Mouse (Mus musculus): ENCODE data around the gene Arhgef18.

Arhgef18 gene

DNA sequence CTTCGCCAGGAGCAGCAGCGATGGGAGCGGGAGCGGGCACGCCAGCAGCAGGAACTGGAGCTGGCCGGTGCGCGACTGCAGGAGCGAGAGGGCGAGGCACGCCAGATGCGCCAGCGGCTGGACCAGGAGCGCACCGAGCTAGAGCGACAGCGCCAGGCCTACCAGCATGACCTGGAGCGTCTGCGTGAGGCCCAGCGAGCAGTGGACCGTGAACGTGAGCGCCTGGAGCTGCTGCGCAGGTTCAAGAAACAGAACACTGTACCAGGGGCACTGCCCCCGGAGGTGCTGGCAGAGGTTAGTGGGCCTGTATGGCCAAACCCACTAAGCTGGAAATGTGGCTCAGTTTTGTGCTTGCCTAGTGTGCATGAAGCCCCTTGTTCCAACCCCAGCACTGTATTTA, 59.2 kb downstream of the Arhgef18 start:
- DNase-seq (ENCODE audit: inconsistent ontology term), result no peak

DNA sequence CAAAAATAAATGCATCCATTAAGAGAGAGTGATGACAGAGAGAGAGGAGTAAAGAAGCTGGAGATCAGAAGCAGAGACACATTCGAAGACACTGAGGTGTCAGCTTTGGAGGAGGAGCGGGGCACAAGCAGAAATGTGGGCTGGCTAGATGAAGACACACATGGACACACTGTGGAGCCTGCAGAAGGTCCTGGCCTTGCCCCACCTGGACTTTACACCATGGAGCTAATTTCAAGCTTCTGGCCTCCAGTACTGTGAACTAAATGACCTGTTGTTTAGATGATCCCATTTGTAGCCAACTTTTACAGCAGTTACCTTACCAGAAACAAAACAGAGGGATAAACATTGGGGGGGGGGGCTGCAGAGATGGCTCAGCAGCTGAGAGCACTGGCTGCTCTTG, 70.4 kb downstream of the Arhgef18 start:
- DNase-seq (ENCODE audit: inconsistent ontology term), result no peak

DNA sequence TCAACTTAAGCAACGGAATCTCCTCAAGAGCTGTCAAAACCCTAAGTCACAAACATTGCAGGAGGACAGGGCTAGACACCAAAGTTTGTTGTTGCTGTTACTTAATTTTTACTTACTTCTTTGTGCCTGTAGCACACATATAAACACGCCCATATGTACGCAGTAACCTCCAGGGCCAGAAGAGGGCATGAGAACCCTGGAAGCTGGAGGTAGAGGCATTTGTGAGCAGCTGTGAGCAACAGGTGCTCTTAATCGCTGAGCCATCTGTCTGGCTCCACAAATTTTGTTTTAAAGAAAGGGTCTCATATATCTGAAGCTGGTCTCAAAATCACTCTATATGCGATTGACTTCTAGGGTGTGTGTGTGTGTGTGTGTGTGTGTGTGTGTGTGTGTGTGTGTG, 71.5 kb downstream of the Arhgef18 start:
- peak; percentile 9 for DNase-seq (ENCODE audit: inconsistent ontology term)

DNA sequence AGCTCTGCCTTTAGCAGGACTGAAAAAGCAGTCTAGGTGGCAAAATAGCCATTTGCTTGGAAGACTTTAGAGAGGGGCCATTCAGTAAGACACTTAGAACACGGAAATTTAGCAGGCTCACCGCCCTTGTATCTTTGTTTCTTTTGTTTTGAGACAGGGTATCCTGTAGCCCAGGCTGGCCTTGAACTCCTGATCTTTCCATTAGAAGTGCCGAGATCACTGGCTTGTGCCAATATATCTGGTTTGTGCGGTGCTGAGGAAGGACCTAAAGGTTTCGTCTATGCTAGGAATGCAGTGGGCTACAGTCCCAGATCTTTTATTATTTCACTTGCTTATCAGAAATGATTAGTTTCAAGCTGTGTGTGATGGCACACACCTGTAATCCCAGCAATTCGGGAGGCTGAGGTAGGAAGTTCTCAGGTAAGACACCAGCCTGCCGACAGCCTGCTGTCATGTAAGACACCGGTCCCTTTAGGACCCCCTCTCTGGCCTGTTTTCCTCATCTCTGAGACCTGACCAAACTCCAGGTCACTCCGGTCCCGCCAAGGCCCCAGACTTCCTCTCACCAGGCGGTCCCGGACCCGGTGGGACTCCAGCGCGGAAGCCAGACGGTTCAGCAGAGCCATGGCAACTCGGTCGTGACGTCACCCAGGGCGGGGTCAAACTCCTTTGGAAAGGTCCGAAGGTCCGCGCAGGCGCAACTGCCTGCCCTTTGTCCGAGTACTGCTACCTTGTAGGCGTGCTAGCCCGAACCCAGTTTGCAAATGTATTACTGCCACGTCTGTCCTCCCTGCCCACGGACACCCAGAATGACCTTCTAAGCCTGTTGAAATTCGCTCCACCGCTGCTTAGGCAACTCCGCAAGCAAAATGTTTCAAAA, 74.4 kb downstream of the Arhgef18 start, which contains the start of gene Pex11g:
TSS of gene Pex11g (minus strand) at position 675 of the 880 bp plus-strand sequence.
- peak; percentile 98 for DNase-seq (ENCODE audit: inconsistent ontology term)

DNA sequence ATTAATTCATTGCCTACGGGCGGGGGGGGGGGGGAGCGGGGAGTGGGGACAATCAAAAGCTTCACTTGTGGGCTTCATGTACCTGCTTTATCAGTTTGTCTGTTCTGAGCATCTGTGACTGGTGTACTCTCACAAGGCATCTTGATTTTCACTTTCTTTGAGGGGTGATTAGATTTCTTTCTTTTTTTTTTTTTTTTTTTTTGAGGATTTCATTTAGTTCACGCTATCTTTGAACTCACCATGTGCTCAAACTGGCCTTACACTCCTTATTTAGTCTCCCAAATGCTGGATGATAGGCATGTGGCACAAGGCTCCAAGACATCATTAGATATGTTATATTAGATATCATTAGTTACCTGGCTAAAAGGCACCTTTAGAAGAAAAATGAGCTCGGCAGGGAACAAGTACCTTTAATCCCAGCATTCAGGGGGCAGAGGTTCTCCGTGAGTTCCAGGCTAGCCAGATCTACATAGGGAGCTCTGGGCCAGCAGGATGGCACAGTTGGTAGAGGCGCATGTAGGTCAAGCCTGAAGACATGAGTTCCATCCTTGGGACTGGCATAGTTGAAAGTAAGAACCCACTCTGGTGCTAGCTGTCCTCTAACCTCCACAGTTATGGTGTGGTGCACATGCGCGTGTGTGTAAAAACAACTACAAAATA, 75.2 kb downstream of the Arhgef18 start:
- DNase-seq (ENCODE audit: inconsistent ontology term), result no peak

DNA sequence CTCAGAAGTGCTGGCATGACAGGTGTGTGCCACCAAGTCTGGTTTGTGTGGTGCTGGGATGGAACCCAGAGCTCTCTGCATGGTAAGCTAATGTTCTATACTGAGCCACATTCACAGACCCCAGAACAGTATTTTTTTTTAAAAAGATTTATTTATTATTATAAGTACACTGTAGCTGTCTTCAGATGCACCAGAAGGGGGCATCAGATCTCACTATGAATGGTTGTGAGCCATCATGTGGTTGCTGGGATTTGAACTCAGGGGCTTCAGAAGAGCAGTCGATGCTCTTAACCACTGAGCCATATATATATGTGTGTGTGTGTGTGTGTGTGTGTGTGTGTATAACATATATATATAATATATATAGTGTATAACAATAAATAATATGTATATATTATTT, 76.0 kb downstream of the Arhgef18 start:
- DNase-seq (ENCODE audit: inconsistent ontology term), result no peak

DNA sequence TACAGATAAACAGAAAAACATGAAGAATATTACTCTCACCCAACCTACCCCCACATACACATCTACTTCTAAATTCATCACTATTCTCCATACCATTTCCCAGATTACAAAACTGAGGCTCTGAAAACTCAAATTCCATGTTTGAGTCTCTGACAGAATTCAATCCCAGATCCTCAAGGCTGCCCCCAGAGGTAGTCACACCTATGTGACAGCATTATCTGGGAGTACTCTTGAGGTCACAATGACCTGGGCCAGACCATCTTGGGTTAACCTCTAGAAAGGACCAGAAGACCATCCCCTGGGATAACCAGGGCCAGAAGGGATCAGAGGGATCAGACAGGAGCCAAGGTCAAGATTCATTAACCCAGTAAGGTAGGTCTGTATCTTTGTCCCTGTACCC, 77.8 kb downstream of the Arhgef18 start, which contains the start of gene Tex45:
TSS of gene Tex45 (plus strand) at position 301 of the 400 bp plus-strand sequence.
- DNase-seq (ENCODE audit: inconsistent ontology term), result no peak

DNA sequence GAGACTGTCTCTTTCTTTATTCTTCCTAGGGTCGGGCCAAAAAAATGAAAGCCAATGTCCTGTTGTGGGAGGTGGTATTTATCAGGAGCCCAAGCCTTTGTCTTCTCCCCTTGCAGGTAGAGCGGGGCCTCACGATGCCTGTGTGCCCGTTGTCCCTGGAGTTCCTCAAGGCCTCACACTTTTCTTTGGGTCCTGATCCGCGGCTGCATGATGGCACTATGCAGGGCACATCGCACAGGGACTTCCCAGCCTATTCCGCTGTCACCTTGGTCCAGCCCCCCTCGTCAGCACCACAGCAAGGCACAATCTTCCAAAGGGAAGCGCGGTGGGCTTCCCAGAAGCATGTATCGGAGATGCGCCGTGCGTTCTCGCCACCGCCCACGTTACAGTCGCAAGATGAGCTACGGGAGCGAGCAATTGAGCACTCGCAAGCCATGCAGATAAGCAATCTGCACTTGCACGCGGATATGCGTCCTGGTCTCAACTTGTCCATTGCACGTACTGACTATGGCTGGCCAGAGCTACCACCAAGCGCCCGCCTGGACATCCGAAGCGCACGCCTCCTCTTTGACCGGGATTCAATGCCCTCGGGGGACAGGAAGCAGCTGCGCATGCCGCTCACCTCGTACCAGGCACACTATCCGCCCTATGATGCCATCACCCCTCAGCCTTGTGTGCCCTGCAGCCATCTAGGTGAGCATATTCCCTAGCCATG, 83.1 kb downstream of the Arhgef18 start:
- DNase-seq (ENCODE audit: inconsistent ontology term), result no peak

DNA sequence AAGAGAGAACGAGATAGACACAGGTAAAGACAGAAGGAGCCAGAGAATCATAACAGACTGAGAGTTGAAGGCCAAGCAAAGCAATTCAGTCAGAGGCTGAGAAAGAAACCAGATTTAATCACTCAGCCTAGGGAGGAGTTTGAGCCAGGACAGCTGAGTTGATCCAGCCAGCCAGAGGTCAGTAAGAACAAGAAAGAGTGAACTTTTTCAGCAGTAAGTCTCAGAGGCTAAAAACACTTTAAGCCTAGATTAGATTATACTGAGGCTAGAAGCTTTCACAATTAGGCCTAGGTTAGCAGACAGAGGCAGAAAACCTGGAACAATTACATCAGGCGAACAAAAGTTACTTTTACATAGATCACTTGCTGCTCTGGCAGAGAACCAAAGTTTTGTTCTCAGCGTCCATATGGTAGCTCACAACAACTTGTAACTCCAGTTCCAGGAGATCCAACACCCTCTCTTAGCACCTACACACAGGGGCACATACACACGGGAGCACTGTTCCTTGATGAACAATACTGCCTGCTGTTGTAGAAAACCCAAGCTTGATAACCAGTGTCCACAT, 87.5 kb downstream of the Arhgef18 start:
- DNase-seq (ENCODE audit: inconsistent ontology term), result no peak

DNA sequence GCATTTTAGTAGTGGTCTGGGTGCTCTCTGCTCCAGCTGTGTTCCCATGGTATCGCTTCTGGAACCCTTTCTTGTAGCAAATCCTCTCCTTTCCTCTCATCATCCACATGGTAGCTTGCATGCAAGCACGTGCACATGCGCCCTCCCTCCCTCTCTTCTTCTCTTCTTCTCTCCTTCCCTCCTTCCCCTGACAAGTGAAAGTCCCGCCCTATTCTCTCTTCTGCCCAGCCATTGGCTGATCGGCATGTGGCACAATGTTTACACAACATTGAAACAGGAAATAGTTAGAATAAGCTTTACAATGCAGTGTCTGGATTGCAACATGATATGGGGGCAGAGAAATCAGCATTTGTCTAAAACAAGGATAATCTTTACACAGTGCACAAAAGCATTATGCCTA, 88.8 kb downstream of the Arhgef18 start:
- no peak for DNase-seq (ENCODE audit: inconsistent ontology term)

DNA sequence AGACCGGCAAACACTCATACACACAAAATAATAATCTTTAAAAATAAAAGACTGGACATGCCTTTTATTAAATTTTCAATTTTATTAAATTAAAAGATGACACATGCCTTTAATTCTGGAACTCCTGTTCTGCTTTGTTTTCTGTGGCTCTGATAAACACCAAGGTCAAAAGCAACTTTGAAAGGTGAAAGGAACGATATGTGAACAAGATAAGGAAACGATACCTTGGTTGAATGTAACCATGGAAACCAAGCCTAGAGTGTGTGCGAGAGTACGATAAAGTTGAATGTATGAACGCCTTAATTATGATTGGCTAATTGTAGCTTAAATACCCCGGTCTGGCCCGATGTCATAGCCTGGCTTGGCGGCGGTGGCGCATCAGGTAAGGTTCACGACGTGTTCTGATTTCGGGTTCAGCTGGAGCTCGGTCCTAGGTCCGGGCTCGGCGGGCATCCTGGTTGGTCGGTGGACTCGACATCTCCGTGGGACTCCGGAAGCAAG, 89.5 kb downstream of the Arhgef18 start:
- DNase-seq (ENCODE audit: inconsistent ontology term), result no peak

DNA sequence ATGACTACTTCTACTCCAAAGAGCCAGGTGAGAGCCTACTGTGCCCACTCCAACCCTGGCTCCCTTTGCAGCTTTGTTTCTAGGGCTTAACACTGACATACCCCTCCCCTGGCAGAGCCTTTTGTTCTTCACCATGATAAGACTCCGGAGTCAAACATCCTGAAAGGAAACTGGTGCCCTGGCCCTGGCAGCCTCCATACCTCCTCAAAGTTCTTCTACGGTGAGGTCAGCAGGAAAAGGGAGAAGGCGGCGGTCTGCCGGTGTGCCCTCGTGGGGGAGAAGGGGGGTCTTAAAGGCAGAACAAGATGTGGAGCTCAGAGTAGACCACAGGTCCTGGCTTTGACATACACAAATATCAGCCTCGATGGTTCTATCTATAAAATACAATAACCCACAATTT, 90.7 kb downstream of the Arhgef18 start:
- no peak for DNase-seq (ENCODE audit: inconsistent ontology term)

DNA sequence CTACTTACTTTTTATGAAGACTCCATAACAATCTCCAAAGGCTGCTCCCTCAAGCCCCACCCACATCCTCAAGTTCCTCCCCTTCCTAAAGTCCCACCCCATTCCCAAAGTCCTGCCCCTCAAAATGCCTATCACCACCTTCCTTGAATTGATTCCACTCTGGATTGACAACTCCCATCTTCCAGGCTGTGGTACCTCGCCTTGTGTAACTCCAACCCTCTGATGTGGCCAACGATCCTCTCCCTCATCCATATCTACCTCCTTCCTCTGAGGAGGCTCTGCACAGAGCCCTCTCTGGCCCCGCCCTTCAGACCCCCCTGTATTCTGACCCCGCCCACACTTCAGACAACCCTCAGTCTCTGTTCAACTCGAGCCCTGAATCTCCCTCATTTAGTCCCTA, 92.4 kb downstream of the Arhgef18 start:
- no peak for DNase-seq (ENCODE audit: inconsistent ontology term)

DNA sequence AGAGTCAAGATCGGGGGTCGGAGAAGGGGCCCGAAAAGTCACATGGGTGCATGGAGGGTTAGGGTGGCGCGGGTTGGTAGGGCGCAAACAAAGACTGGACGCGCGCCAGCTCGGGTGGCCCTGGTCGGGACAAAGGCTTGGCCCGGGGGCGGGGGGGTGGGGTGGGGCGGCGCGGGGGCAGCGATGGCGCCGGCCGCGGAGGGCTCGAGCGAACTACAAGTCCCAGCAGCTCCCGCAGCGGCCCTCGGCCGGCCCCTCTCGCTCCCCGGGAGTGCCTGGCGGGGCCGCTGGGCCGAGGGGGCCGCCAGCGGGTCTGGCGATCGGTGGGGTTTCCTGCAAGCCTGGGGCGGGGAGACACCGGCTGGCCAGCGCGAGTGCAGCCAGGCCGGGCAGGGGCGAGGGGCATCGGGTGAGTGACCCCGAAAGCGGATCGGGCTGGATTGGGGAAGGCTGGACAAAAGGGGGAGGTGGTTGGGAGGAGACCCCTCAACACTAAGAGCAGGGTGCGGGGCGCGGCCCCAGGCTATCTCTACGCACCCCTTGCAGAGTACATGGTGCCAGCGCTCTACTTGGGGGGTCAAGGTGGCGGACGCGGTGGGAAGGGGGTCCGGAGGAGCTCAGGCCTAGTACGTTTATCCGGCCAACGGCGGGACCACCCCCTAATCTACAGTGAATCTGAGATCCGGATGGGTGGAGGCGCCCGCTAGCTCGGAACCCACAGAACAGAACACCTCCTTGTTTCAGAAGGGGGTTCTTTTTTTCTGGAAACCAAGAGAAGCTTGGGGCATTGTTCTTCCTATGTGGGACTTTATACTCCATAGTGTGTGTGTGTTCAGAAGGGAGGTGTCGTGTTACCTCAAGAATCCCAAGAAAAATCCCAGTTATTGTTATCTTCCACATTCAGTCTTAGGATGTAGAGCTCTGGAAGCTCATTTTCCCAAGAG, 100.4 kb downstream of the Arhgef18 start, which contains the start of gene Zfp358:
TSS of gene Zfp358 (plus strand) at position 238 of the 944 bp plus-strand sequence.
- peak; percentile 81 for DNase-seq (ENCODE audit: inconsistent ontology term)

DNA sequence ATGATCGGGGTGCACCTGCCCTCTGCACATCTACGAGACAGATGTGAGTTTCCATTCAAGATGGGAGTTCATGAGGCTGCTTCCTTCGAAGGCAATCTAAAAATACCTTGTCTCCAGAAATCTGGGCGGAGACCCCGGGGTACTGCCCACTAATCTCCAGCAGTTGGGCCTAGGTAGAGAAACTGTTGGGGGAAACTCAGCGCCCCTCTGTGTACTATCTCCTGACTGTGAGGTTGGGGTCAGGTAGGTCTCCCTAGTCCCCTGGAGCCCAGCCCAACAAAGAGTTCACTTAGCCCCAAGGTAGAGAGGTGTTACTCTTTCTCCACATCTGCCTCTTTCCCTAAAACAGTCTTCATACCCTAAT, 101.0 kb downstream of the Arhgef18 start:
- no peak for DNase-seq (ENCODE audit: inconsistent ontology term)

DNA sequence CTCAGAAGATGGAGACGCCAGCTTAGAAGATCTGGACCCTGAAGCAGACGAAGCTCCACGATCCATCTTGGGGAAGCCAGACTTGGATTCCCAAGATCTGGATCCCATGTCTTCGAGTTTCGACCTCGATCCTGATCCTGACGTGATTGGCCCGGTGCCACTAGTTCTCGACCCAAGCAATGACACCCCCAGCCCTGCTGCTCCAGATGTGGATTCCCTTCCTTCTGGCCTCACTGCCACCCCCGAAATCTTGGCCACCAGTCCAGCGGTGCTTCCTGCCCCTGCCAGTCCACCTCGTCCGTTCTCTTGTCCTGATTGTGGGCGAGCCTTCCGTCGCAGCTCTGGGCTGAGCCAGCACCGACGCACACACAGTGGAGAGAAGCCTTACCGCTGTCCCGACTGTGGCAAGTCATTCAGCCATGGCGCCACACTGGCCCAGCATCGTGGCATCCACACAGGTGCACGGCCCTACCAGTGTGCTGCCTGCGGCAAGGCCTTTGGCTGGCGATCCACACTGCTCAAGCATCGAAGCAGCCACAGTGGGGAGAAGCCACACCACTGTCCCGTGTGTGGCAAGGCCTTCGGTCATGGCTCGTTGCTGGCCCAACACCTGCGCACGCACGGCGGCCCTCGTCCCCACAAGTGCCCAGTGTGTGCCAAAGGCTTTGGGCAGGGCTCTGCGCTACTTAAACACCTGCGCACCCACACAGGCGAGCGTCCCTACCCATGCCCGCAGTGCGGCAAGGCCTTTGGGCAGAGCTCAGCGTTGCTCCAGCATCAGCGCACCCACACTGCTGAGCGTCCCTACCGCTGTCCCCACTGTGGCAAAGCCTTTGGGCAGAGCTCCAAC, 103.0 kb downstream of the Arhgef18 start:
- DNase-seq (ENCODE audit: inconsistent ontology term), result no peak

DNA sequence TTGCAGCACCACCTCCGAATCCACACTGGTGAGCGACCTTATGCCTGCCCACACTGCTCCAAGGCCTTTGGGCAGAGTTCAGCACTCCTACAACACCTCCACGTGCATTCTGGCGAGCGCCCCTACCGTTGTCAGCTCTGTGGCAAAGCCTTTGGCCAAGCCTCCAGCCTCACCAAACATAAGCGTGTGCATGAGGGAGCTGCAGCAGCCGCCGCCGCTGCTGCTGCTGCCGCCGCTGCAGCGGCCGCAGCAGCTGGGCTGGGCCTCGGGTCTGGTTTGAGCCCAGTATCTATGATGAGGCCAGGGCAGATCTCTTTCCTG, 103.6 kb downstream of the Arhgef18 start:
- no peak for DNase-seq (ENCODE audit: inconsistent ontology term)

DNA sequence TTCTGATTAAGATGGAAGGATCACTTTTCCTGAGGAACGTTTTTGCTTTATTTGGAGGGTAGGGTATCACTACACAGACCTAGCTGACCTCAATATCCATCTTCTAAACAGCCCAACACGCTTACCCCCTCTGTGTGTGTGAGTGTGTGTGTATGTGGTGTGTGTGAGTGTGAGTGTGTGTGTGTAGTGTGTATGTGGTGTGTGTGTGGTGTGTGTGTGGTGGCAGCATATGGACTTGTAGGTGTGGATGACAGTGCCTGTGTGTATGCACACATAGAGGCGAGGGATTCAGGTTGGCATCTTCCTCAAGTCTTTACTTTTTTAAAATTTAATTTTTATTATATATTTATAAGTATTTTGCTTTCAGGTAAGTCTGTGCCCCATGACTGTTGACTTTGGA, 105.8 kb downstream of the Arhgef18 start:
- no peak for DNase-seq (ENCODE audit: inconsistent ontology term)

DNA sequence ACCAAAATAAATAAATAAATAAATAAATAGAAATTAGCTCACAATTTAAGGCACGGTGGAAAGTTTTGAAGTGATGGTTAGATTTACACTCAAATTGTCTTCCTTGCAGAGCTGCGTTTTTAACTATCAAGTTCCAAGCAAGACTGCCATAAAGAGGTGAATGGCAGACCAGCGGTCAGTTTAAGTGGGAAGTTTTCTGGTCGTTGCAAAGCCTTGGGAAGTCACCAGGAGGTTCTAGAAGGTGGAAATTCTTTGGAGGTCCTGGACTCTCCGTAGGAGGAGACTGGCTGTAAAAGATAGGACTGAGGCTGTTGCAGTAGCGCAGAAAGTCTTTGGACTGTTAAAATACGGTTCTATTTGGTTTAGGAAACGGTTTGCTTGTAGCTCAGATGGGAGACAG, 106.9 kb downstream of the Arhgef18 start:
- no peak for DNase-seq (ENCODE audit: inconsistent ontology term)
